Mouse (Mus musculus): Measurements from ENCODE around the gene Hpgd.

DNA sequence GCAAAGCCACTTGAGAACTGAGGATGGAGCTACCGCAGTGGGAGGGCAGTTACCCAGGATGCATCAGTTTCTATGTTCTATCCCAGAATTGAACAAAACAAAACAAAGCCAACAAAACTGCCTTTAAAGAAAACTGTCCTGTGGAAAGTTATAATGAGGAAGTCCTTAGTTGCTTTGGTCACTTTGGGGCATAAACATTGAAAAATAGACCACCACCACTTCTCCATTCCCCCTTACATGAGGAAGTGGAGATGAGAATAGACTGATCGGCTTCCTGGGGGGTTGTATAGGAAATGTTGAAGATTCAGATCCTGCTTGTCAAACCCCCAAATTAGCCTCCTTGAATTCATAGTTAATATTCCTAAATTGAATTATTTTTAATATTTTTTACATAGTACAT lies 19.2 kb downstream of the Hpgd start:
- TF ChIP-seq CTCF (IDR thresholded peaks at IDR 0.05; ENCODE audit: borderline replicate concordance, insufficient read depth, low read length), result no peak
- no peak for TF ChIP-seq POLR2A (IDR thresholded peaks at IDR 0.05; ENCODE audit: low read depth, low read length)

Data from embryonic fibroblast, embryonic 13.5 days (primary cell).